Mouse (Mus musculus): ENCODE data around the gene Gm867. TPM values are rescaled to one million over a fixed set of nuclear protein-coding genes. Genes with fewer than 3 reads are reported as not detected.

Gm867 gene
- total and polyA plus RNA-seq, 3 experiments, result 0.08 to 1.6 TPM; not detected in 1

- Histone ChIP-seq H3K27ac (ENCODE audit: control insufficient read depth, low read depth, low read length) (no peak overlapping the region), H3K4me3 (ENCODE audit: control insufficient read depth in 1 of 2, insufficient read depth in 1 of 2, low read depth in 2 of 2, low read length in 2 of 2) (no peak overlapping the region), H3K9me3 (replicated peaks; ENCODE audit: insufficient read depth, low read length) (no peaks in the 10 kb centered on the region), H3K79me2 (ENCODE audit: control insufficient read depth, insufficient read depth, low read length, poor library complexity) (no peaks in the 10 kb centered on the region), H3K4me1 (ENCODE audit: control insufficient read depth in 1 of 2, insufficient read depth in 2 of 2, low read length in 2 of 2) (no peaks in the 10 kb centered on the region), H3K27me3 (ENCODE audit: control insufficient read depth in 1 of 2, insufficient read depth in 2 of 2, low read length in 2 of 2) (peaks cover 2 to 9% of the 10 kb centered on the region in 2 experiments; a peak in 3 of 4 replicates), H3K36me3 (ENCODE audit: control insufficient read depth in 1 of 2, insufficient read depth in 2 of 2, low read length in 2 of 2) (no peaks in the 10 kb centered on the region), H3K9ac (ENCODE audit: control insufficient read depth, low read depth, low read length, poor library complexity, severe bottlenecking) (no peak overlapping the region)
- DNase-seq (ENCODE audit: low read depth, low spot score), result peak; percentile 66
- TF ChIP-seq ZNF384 (IDR thresholded peaks at IDR 0.05; ENCODE audit: low read depth, low read length) (peak; percentile 34; the same call in 1 of the 2 replicates), SMC3 (IDR thresholded peaks at IDR 0.05; ENCODE audit: low read depth, low read length) (peak; percentile 68), JUND (IDR thresholded peaks at IDR 0.05; ENCODE audit: low read depth, low read length) (peak; percentile 61; the same call in 1 of the 2 replicates), ZC3H11A (IDR thresholded peaks at IDR 0.05; ENCODE audit: low read depth, low read length) (peak; percentile 35), POLR2A (IDR thresholded peaks at IDR 0.05; ENCODE audit: control insufficient read depth in 1 of 2, insufficient read depth in 1 of 2, low read depth in 1 of 2, low read length in 2 of 2, poor library complexity in 1 of 2) (no peak), ZMIZ1 (IDR thresholded peaks at IDR 0.05; ENCODE audit: low read depth, low read length) (no peak), RAD21 (IDR thresholded peaks at IDR 0.05; ENCODE audit: low read depth, low read length) (peak; percentile 29), MYC (IDR thresholded peaks at IDR 0.05; ENCODE audit: low read depth, low read length) (0 out of 2 replicates have a peak, but pooled peaks have one; percentile 42), CTCF (IDR thresholded peaks at IDR 0.05 in 2 of 3, conservative IDR thresholded peaks at IDR 0.05 in 1 of 3; ENCODE audit: control insufficient read depth in 1 of 3, insufficient read depth in 1 of 3, low read depth in 2 of 3, low read length in 3 of 3, poor library complexity in 1 of 3, severe bottlenecking in 1 of 3) (peak; percentile 69 to 96 (median 73))
These were observed 34.7 kb upstream of the Gm867 start for GRCm38 (mm10) chr10:75975216-75975615.

GRCm38 (mm10) chr10:75973846-75974245 lies 33.4 kb upstream of the Gm867 start:
- H3K79me2 ChIP-seq (ENCODE audit: control insufficient read depth, insufficient read depth, low read length, poor library complexity), result no peaks in the 10 kb centered on the region
- no peaks in the 10 kb centered on the region for H3K9me3 ChIP-seq (replicated peaks; ENCODE audit: insufficient read depth, low read length)
- H3K36me3 ChIP-seq (ENCODE audit: control insufficient read depth in 1 of 2, insufficient read depth in 2 of 2, low read length in 2 of 2), result no peaks in the 10 kb centered on the region
- no peak overlapping the region for H3K9ac ChIP-seq (ENCODE audit: control insufficient read depth, low read depth, low read length, poor library complexity, severe bottlenecking)
- TF ChIP-seq TCF12 (IDR thresholded peaks at IDR 0.05; ENCODE audit: low read depth, low read length) (no peak), POLR2AphosphoS5 (IDR thresholded peaks at IDR 0.05; ENCODE audit: borderline replicate concordance, low read depth, low read length) (no peak), ZKSCAN1 (IDR thresholded peaks at IDR 0.05; ENCODE audit: low read depth, low read length) (no peak), MYC (IDR thresholded peaks at IDR 0.05; ENCODE audit: low read depth, low read length) (no peak), MAX (IDR thresholded peaks at IDR 0.05; ENCODE audit: low read length) (no peak), ZMIZ1 (IDR thresholded peaks at IDR 0.05; ENCODE audit: low read depth, low read length) (no peak), MAFK (IDR thresholded peaks at IDR 0.05; ENCODE audit: borderline replicate concordance, low read depth, low read length) (no peak), POLR2A (IDR thresholded peaks at IDR 0.05; ENCODE audit: control insufficient read depth in 1 of 2, insufficient read depth in 1 of 2, low read depth in 1 of 2, low read length in 2 of 2, poor library complexity in 1 of 2) (no peak), RAD21 (IDR thresholded peaks at IDR 0.05; ENCODE audit: low read depth, low read length) (no peak), BHLHE40 (IDR thresholded peaks at IDR 0.05; ENCODE audit: borderline replicate concordance, low read depth, low read length) (no peak), ZC3H11A (IDR thresholded peaks at IDR 0.05; ENCODE audit: low read depth, low read length) (no peak), SMC3 (IDR thresholded peaks at IDR 0.05; ENCODE audit: low read depth, low read length) (no peak), TBP (IDR thresholded peaks at IDR 0.05; ENCODE audit: low read depth, low read length) (no peak), USF1 (IDR thresholded peaks at IDR 0.05; ENCODE audit: low read depth, low read length) (no peak), ZNF384 (IDR thresholded peaks at IDR 0.05; ENCODE audit: low read depth, low read length) (no peak)
- H3K4me3 ChIP-seq (ENCODE audit: control insufficient read depth in 1 of 2, insufficient read depth in 1 of 2, low read depth in 2 of 2, low read length in 2 of 2), result no peak overlapping the region
- H3K27me3 ChIP-seq (ENCODE audit: control insufficient read depth in 1 of 2, insufficient read depth in 2 of 2, low read length in 2 of 2), result peaks cover 3 to 8% of the 10 kb centered on the region in 2 experiments; a peak in 3 of 4 replicates
- no peaks in the 10 kb centered on the region for H3K4me1 ChIP-seq (ENCODE audit: control insufficient read depth in 1 of 2, insufficient read depth in 2 of 2, low read length in 2 of 2)
- DNase-seq (ENCODE audit: low read depth, low spot score), result no peak
- no peak overlapping the region for H3K27ac ChIP-seq (ENCODE audit: control insufficient read depth, low read depth, low read length)

All from MEL (cell line).